Mouse (Mus musculus): ENCODE results near the gene Nop53. TPM values are rescaled to one million over a fixed set of nuclear protein-coding genes. Genes with fewer than 3 reads are reported as not detected.

Gene Nop53
- polyA plus RNA-seq, 1 experiment from 2014 or later = 183 TPM

GRCm38 (mm10) chr7:15954978-15955443 is 9.1 kb upstream of the Nop53 start:
- peak overlapping the region; percentile 46 for H3K4me2 ChIP-seq (replicated peaks)
- H3K36me3 ChIP-seq = no peaks in the 10 kb centered on the region
- 0 out of 2 replicates have a peak, but pooled peaks cover 8% of the 10 kb centered on the region for H3K27me3 ChIP-seq
- H3K4me1 ChIP-seq = no peaks in the 10 kb centered on the region
- H3K27ac ChIP-seq (replicated peaks) = no peak overlapping the region
- ATAC-seq (ENCODE audit: low FRiP score, low read depth) = peak; percentile 38; the same call in 1 of the 2 replicates
- WGBS = 12% methylated on average over 20 of the region's 21 CpGs
- H3K9me3 ChIP-seq = 0 out of 2 replicates have a peak, but pooled peaks cover 4% of the 10 kb centered on the region
- peak overlapping the region; percentile 32 for H3K4me3 ChIP-seq
- H3K9ac ChIP-seq (replicated peaks) = peak overlapping the region; percentile 26; the same call in 1 of the 2 replicates

- H3K4me3 ChIP-seq = no peak overlapping the region
- WGBS = 91% methylated on average over 7 of the region's 7 CpGs
- H3K27me3 ChIP-seq = 0 out of 2 replicates have a peak, but pooled peaks cover 8% of the 10 kb centered on the region
- no peak overlapping the region for H3K4me2 ChIP-seq (replicated peaks)
- no peak overlapping the region for H3K27ac ChIP-seq (replicated peaks)
- H3K36me3 ChIP-seq = no peaks in the 10 kb centered on the region
- H3K9ac ChIP-seq (replicated peaks) = no peak overlapping the region
- H3K9me3 ChIP-seq = 0 out of 2 replicates have a peak, but pooled peaks cover 4% of the 10 kb centered on the region
- ATAC-seq (ENCODE audit: low FRiP score, low read depth) = peak; percentile 10; the same call in 1 of the 2 replicates
- no peaks in the 10 kb centered on the region for H3K4me1 ChIP-seq
Measured at GRCm38 (mm10) chr7:15954436-15954835, 8.6 kb upstream of the Nop53 start.

GRCm38 (mm10) chr7:15953307-15954074 is 7.6 kb upstream of the Nop53 start:
- Histone ChIP-seq H3K27me3 (peaks cover 12% of the 10 kb centered on the region; the same call in 1 of the 2 replicates), H3K4me1 (peaks cover 3% of the 10 kb centered on the region; the same call in 1 of the 2 replicates), H3K4me3 (no peak overlapping the region), H3K9me3 (0 out of 2 replicates have a peak, but pooled peaks cover 4% of the 10 kb centered on the region), H3K36me3 (no peaks in the 10 kb centered on the region), H3K9ac (replicated peaks) (no peak overlapping the region), H3K27ac (replicated peaks) (no peak overlapping the region), H3K4me2 (replicated peaks) (no peak overlapping the region)
- ATAC-seq (ENCODE audit: low FRiP score, low read depth) = no peak
- WGBS = 92% methylated on average over 13 of the region's 13 CpGs

- Histone ChIP-seq H3K4me2 (replicated peaks) (no peak overlapping the region), H3K9ac (replicated peaks) (no peak overlapping the region), H3K4me3 (no peak overlapping the region), H3K9me3 (0 out of 2 replicates have a peak, but pooled peaks cover 4% of the 10 kb centered on the region), H3K36me3 (no peaks in the 10 kb centered on the region), H3K27me3 (peaks cover 16% of the 10 kb centered on the region; the same call in 1 of the 2 replicates), H3K4me1 (peaks cover 8% of the 10 kb centered on the region; the same call in 1 of the 2 replicates), H3K27ac (replicated peaks) (no peak overlapping the region)
- no peak for ATAC-seq (ENCODE audit: low FRiP score, low read depth)
- 68% methylated on average over 3 of the region's 3 CpGs for WGBS
Measured at GRCm38 (mm10) chr7:15952416-15952815, 6.5 kb upstream of the Nop53 start.

GRCm38 (mm10) chr7:15950008-15950407 is 4.1 kb upstream of the Nop53 start:
- no peak for ATAC-seq (ENCODE audit: low FRiP score, low read depth)
- Histone ChIP-seq H3K9me3 (0 out of 2 replicates have a peak, but pooled peaks cover 4% of the 10 kb centered on the region), H3K27ac (replicated peaks) (no peak overlapping the region), H3K9ac (replicated peaks) (no peak overlapping the region), H3K27me3 (peaks cover 8% of the 10 kb centered on the region; the same call in 1 of the 2 replicates), H3K4me2 (replicated peaks) (no peak overlapping the region), H3K36me3 (no peaks in the 10 kb centered on the region), H3K4me3 (no peak overlapping the region), H3K4me1 (peaks cover 10% of the 10 kb centered on the region)
- WGBS = 92% methylated on average over 15 of the region's 15 CpGs

- H3K27me3 ChIP-seq = peaks cover 8% of the 10 kb centered on the region; the same call in 1 of the 2 replicates
Measured at GRCm38 (mm10) chr7:15949216-15949790, 3.4 kb upstream of the Nop53 start.

GRCm38 (mm10) chr7:15948381-15948941 is 2.6 kb upstream of the Nop53 start:
- Histone ChIP-seq H3K27me3 (peaks cover 8% of the 10 kb centered on the region; the same call in 1 of the 2 replicates), H3K27ac (replicated peaks) (no peak overlapping the region), H3K4me2 (replicated peaks) (peak overlapping the region; percentile 37), H3K9me3 (0 out of 2 replicates have a peak, but pooled peaks cover 3% of the 10 kb centered on the region), H3K9ac (replicated peaks) (peak overlapping the region; percentile 41), H3K4me1 (peaks cover 21% of the 10 kb centered on the region), H3K36me3 (peaks cover 10% of the 10 kb centered on the region), H3K4me3 (0 out of 2 replicates have a peak overlapping the region, but pooled peaks have one; percentile 2)
- ATAC-seq (ENCODE audit: low FRiP score, low read depth) = peak; percentile 8; the same call in 1 of the 2 replicates
- WGBS = 6% methylated on average over 23 of the region's 23 CpGs

More at GRCm38 (mm10) chr7:15949216-15949790, 3.4 kb upstream of the Nop53 start:
- peaks cover 1% of the 10 kb centered on the region for H3K36me3 ChIP-seq
- no peak overlapping the region for H3K4me2 ChIP-seq (replicated peaks)
- peaks cover 17% of the 10 kb centered on the region for H3K4me1 ChIP-seq
- 82% methylated on average over 7 of the region's 7 CpGs for WGBS
- H3K9ac ChIP-seq (replicated peaks) = no peak overlapping the region
- 0 out of 2 replicates have a peak, but pooled peaks cover 4% of the 10 kb centered on the region for H3K9me3 ChIP-seq
- H3K4me3 ChIP-seq = no peak overlapping the region
- no peak overlapping the region for H3K27ac ChIP-seq (replicated peaks)
- ATAC-seq (ENCODE audit: low FRiP score, low read depth) = no peak

GRCm38 (mm10) chr7:15947653-15948260 is 1.9 kb upstream of the Nop53 start:
- peak overlapping the region; percentile 37; the same call in 1 of the 2 replicates for H3K4me2 ChIP-seq (replicated peaks)
- no peaks in the 10 kb centered on the region for H3K9me3 ChIP-seq
- H3K36me3 ChIP-seq = peaks cover 17% of the 10 kb centered on the region
- peaks cover 21% of the 10 kb centered on the region for H3K4me1 ChIP-seq
- no peak overlapping the region; the same call in 1 of the 2 replicates for H3K9ac ChIP-seq (replicated peaks)
- no peak overlapping the region for H3K27ac ChIP-seq (replicated peaks)
- no peak for ATAC-seq (ENCODE audit: low FRiP score, low read depth)
- H3K27me3 ChIP-seq = peaks cover 8% of the 10 kb centered on the region; the same call in 1 of the 2 replicates
- H3K4me3 ChIP-seq = no peak overlapping the region
- WGBS = 39% methylated on average over 4 of the region's 4 CpGs

GRCm38 (mm10) chr7:15945211-15945610 is 663 bp downstream of the Nop53 start:
- peaks cover 21% of the 10 kb centered on the region for H3K4me1 ChIP-seq
- 6% methylated on average over 8 of the region's 8 CpGs for WGBS
- peaks cover 42% of the 10 kb centered on the region for H3K36me3 ChIP-seq
- peak overlapping the region; percentile 79 for H3K4me2 ChIP-seq (replicated peaks)
- peak overlapping the region; percentile 93; the same call in 1 of the 2 replicates for H3K27ac ChIP-seq (replicated peaks)
- peak overlapping the region; percentile 68 for H3K9ac ChIP-seq (replicated peaks)
- no peaks in the 10 kb centered on the region for H3K9me3 ChIP-seq
- H3K4me3 ChIP-seq = peak overlapping the region; percentile 81
- H3K27me3 ChIP-seq = peaks cover 8% of the 10 kb centered on the region; the same call in 1 of the 2 replicates
- ATAC-seq (ENCODE audit: low FRiP score, low read depth) = 0 out of 2 replicates have a peak, but pooled peaks have one; percentile 0

- Histone ChIP-seq H3K4me1 (peaks cover 21% of the 10 kb centered on the region), H3K9ac (replicated peaks) (no peak overlapping the region), H3K4me2 (replicated peaks) (peak overlapping the region; percentile 79; the same call in 1 of the 2 replicates), H3K4me3 (no peak overlapping the region), H3K9me3 (no peaks in the 10 kb centered on the region), H3K27me3 (peaks cover 8% of the 10 kb centered on the region; the same call in 1 of the 2 replicates), H3K27ac (replicated peaks) (no peak overlapping the region), H3K36me3 (peaks cover 51% of the 10 kb centered on the region)
- no peak for ATAC-seq (ENCODE audit: low FRiP score, low read depth)
- WGBS = 96% methylated on average over 1 of the region's 1 CpGs
Measured at GRCm38 (mm10) chr7:15944311-15944710, 1.6 kb downstream of the Nop53 start.

GRCm38 (mm10) chr7:15938621-15939020 is 7.3 kb downstream of the Nop53 start:
- H3K9me3 ChIP-seq = no peaks in the 10 kb centered on the region
- H3K9ac ChIP-seq (replicated peaks) = no peak overlapping the region
- ATAC-seq (ENCODE audit: low FRiP score, low read depth) = no peak
- WGBS = 93% methylated on average over 3 of the region's 3 CpGs
- no peak overlapping the region for H3K27ac ChIP-seq (replicated peaks)
- no peak overlapping the region for H3K4me3 ChIP-seq
- H3K27me3 ChIP-seq = no peaks in the 10 kb centered on the region
- no peak overlapping the region for H3K4me2 ChIP-seq (replicated peaks)
- H3K36me3 ChIP-seq = peaks cover 84% of the 10 kb centered on the region
- no peaks in the 10 kb centered on the region for H3K4me1 ChIP-seq

All from midbrain, embryonic 12.5 days (tissue).